Mouse (Mus musculus) stomach, postnatal 0 days (tissue): ENCODE measurements at regions not wholly inside any gene's neighbourhood (a gene's known extent, or its start where the extent isn't known, plus 50 kb on each side); places are given as distances from the start of the nearest gene placed in this dataset.

Experiments used
- CTCF ChIP-seq: IDR thresholded peaks from 2 replicates; pipeline ENCODE4 v1.5.1; 2016; ENCODE audit warnings: antibody characterized with exemption, low read depth, mild to moderate bottlenecking, moderate library complexity
- EP300 ChIP-seq: optimal IDR thresholded peaks from 2 replicates; pipeline ENCODE3; 2016; ENCODE audit warnings: antibody characterized with exemption

GRCm38 (mm10) chr8:67181741-67182140, 321.7 kb downstream of the Naf1 start:
- TF ChIP-seq CTCF, result no peak
- no peak for TF ChIP-seq EP300
